ENCODE assay signal across 17 mouse cellular contexts in the genomic region with DNA sequence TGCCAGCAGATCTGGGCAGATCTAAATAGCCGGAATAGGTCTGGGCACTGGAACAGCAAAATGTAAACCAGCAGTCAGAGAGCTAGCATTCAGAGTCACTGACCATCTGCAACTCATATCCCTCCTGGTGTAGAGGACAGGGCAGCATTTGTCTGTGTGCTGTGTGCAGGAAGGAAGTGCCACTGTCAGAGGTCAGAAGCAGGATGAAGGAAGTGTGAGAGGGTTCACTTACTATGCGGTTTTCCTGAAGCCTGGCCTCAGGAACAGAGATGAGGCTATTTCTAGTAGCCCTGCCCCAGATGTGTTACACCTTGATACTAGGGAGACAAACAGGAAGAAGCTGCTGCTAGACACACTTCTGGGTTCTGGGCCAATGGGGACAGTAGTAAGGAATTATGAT.
DNase-seq lines count a peak whose midpoint lies in the region; ATAC-seq and TF ChIP-seq lines count a peak whose summit lies in the region.
"Had no signal": no experiment of that assay in that cellular context is flagged by ENCODE, and none has a peak within 500 bp of the region (broad histone marks: within the 10 kb centered on the region; RNA-seq: fewer than 3 reads in every experiment).

No protein-coding gene starts in this region.

- H3K4me2 ChIP-seq in heart, embryonic 14.5 days (ENCODE audit: low read length): no peak overlapping the region
- no peak overlapping the region for H3K4me2 ChIP-seq in lung, embryonic 14.5 days
- H3K4me2 ChIP-seq in intestine, embryonic 16.5 days (ENCODE audit: low read depth, low read length): no peak overlapping the region
- H3K4me2 ChIP-seq: hindbrain, embryonic 15.5 days; midbrain, embryonic 15.5 days had no signal

- 0 out of 2 replicates have a peak, but pooled peaks have one; percentile 42 for ATAC-seq in heart, embryonic 14.5 days (ENCODE audit: insufficient number of reproducible peaks, insufficient read depth, low FRiP score, low read depth)
- peak; percentile 52; the same call in 1 of the 2 replicates for ATAC-seq in lung, embryonic 14.5 days (ENCODE audit: insufficient read depth)
- peak; percentile 23; the same call in 1 of the 2 replicates for ATAC-seq in intestine, embryonic 16.5 days
- ATAC-seq in megakaryocyte, adult 5-6 weeks (ENCODE audit: poor library complexity, severe bottlenecking): peak; percentile 58
- ATAC-seq in erythroblast, adult 5-6 weeks (replicated peaks; ENCODE audit: low FRiP score, poor library complexity, severe bottlenecking): no peak
- ATAC-seq: forebrain, embryonic 16.5 days; midbrain, embryonic 15.5 days had no signal

- H3K4me1 ChIP-seq in heart, embryonic 14.5 days (ENCODE audit: control insufficient read depth in 2 of 2, insufficient read depth in 2 of 2, low read length in 2 of 2): peaks cover 9 to 17% of the 10 kb centered on the region in 2 experiments
- peaks cover 5% of the 10 kb centered on the region; the same call in 1 of the 2 replicates for H3K4me1 ChIP-seq in lung, embryonic 14.5 days (ENCODE audit: insufficient read depth)
- 0 out of 2 replicates have a peak, but pooled peaks cover 4% of the 10 kb centered on the region for H3K4me1 ChIP-seq in intestine, embryonic 16.5 days (ENCODE audit: control insufficient read depth, insufficient read depth, low read length)

- H3K27ac ChIP-seq in heart, embryonic 14.5 days (replicated peaks in 1 of 2; ENCODE audit: control insufficient read depth in 1 of 2, insufficient read depth in 1 of 2, low read depth in 2 of 2, low read length in 2 of 2): no peak overlapping the region
- peak overlapping the region; percentile 14; the same call in 1 of the 2 replicates for H3K27ac ChIP-seq in lung, embryonic 14.5 days (ENCODE audit: low read depth)
- no peak overlapping the region for H3K27ac ChIP-seq in intestine, embryonic 16.5 days (ENCODE audit: low read length)
- H3K27ac ChIP-seq: hindbrain, embryonic 15.5 days; midbrain, embryonic 15.5 days had no signal

- no peak overlapping the region for H3K9ac ChIP-seq in heart, embryonic 14.5 days (ENCODE audit: low read length)
- no peak overlapping the region for H3K9ac ChIP-seq in lung, embryonic 14.5 days
- no peak overlapping the region for H3K9ac ChIP-seq in intestine, embryonic 16.5 days (ENCODE audit: low read depth, low read length)
- H3K9ac ChIP-seq: hindbrain, embryonic 15.5 days; midbrain, embryonic 15.5 days had no signal

- no peak overlapping the region for H3K4me3 ChIP-seq in heart, embryonic 14.5 days (ENCODE audit: control insufficient read depth in 1 of 2, insufficient read depth in 1 of 2, low read depth in 1 of 2, low read length in 2 of 2)
- no peak overlapping the region for H3K4me3 ChIP-seq in lung, embryonic 14.5 days (ENCODE audit: low read depth, low read length)
- no peak overlapping the region for H3K4me3 ChIP-seq in intestine, embryonic 16.5 days (ENCODE audit: low read length)
- H3K4me3 ChIP-seq: hindbrain, embryonic 15.5 days; midbrain, embryonic 15.5 days had no signal

- H3K9me3 ChIP-seq in heart, embryonic 14.5 days (ENCODE audit: control insufficient read depth, low read length): no peaks in the 10 kb centered on the region
- no peaks in the 10 kb centered on the region for H3K9me3 ChIP-seq in lung, embryonic 14.5 days (ENCODE audit: low read depth, low read length)
- no peaks in the 10 kb centered on the region for H3K9me3 ChIP-seq in intestine, embryonic 16.5 days (ENCODE audit: control insufficient read depth, low read length)
- H3K9me3 ChIP-seq: G1E; hindbrain, embryonic 15.5 days; midbrain, embryonic 15.5 days had no signal

- H3K27me3 ChIP-seq in heart, embryonic 14.5 days (ENCODE audit: control insufficient read depth, insufficient read depth, low read length): no peaks in the 10 kb centered on the region
- H3K27me3 ChIP-seq in lung, embryonic 14.5 days (ENCODE audit: insufficient read depth, low read length): no peaks in the 10 kb centered on the region
- H3K27me3 ChIP-seq in intestine, embryonic 16.5 days (replicated peaks; ENCODE audit: control insufficient read depth, insufficient read depth, low read length): no peaks in the 10 kb centered on the region
- H3K27me3 ChIP-seq: hindbrain, embryonic 15.5 days; midbrain, embryonic 15.5 days had no signal

- 68% methylated on average over 2 of the region's 2 CpGs for WGBS in heart, embryonic 14.5 days
- 56% methylated on average over 2 of the region's 2 CpGs for WGBS in lung, embryonic 14.5 days
- WGBS in intestine, embryonic 16.5 days: 65% methylated on average over 2 of the region's 2 CpGs

- H3K36me3 ChIP-seq in heart, embryonic 14.5 days (ENCODE audit: control insufficient read depth, insufficient read depth, low read length): peaks cover 7% of the 10 kb centered on the region; the same call in 1 of the 2 replicates
- peaks cover 7% of the 10 kb centered on the region; the same call in 1 of the 2 replicates for H3K36me3 ChIP-seq in lung, embryonic 14.5 days (ENCODE audit: insufficient read depth)
- H3K36me3 ChIP-seq in intestine, embryonic 16.5 days (ENCODE audit: control insufficient read depth, insufficient read depth, low read length): no peaks in the 10 kb centered on the region
- H3K36me3 ChIP-seq: hindbrain, embryonic 15.5 days; midbrain, embryonic 15.5 days had no signal

- no peak for DNase-seq in heart, adult 18-20 months
- DNase-seq in lung, embryonic 14.5 days: peak; percentile 45
- DNase-seq in lung, postnatal 10 days: no peak
- no peak for DNase-seq in cerebellum, postnatal 25 days
- DNase-seq: adrenal gland, postnatal 14 days; cerebellum, adult 9-10 months; gastrocnemius, postnatal 14 days; lung, adult 2 months; thymus, postnatal 14 days had no signal

- TF ChIP-seq CTCF in lung, embryonic 14.5 days (IDR thresholded peaks at IDR 0.05; ENCODE audit: low read depth): no peak
